Mouse (Mus musculus) hindbrain, embryonic 14.5 days (tissue): Measurements from ENCODE around the gene Rhot1. TPM values are rescaled to one million over a fixed set of nuclear protein-coding genes. Genes with fewer than 3 reads are reported as not detected.
"Not testable (repeated sequence)": the region's sequence is repeated elsewhere in the genome, so short reads cannot be mapped to it uniquely, and the experiment has no call there.

Experiments used
- ATAC-seq: fragments of 200-750 bp; cut with Nextera tagmentation; 2 replicates; pipeline ENCODE4 v1.8.0; 2017; ENCODE audit warnings: moderate number of reproducible peaks, mild to moderate bottlenecking, moderate TSS enrichment, moderate library complexity; ENCODE audit not compliant: low FRiP score
- DNase-seq: peaks from one replicate; pipeline ENCODE4 v3.0.0-alpha.2; 2015; ENCODE audit warnings: low spot score
- H3K27ac ChIP-seq: fragments of 300-500 bp; sonication (generic); 2 replicates; pipeline ENCODE4 v1.5.1; 2014; ENCODE audit warnings: mild to moderate bottlenecking, moderate library complexity
- H3K27me3 ChIP-seq: fragments of 300-500 bp; sonication (generic); 2 replicates; pipeline ENCODE4 v1.6.1; 2014; ENCODE audit warnings: mild to moderate bottlenecking, low read length, mixed read lengths; ENCODE audit not compliant: control insufficient read depth, insufficient read depth
- H3K36me3 ChIP-seq: fragments of 300-500 bp; sonication (generic); replicated peaks from 2 replicates; pipeline ENCODE4 v1.6.1; 2014; ENCODE audit not compliant: control insufficient read depth, insufficient read depth
- H3K4me1 ChIP-seq: fragments of 300-500 bp; sonication (generic); replicated peaks from 2 replicates; pipeline ENCODE4 v1.6.1; 2014; ENCODE audit warnings: antibody characterized with exemption, low read length, mixed read lengths; ENCODE audit not compliant: control insufficient read depth, insufficient read depth
- H3K4me2 ChIP-seq: fragments of 300-500 bp; sonication (generic); replicated peaks from 2 replicates; pipeline ENCODE4 v1.6.1; 2014; ENCODE audit warnings: mild to moderate bottlenecking, moderate library complexity
- H3K4me3 ChIP-seq: fragments of 300-500 bp; sonication (generic); replicated peaks from 2 replicates; pipeline ENCODE4 v1.5.1; 2014; ENCODE audit warnings: mild to moderate bottlenecking, low read length
- H3K9ac ChIP-seq: fragments of 300-500 bp; sonication (generic); 2 replicates; pipeline ENCODE4 v1.6.1; 2014
- H3K9me3 ChIP-seq: fragments of 300-500 bp; sonication (generic); 2 replicates; pipeline ENCODE4 v1.6.1; 2016; ENCODE audit warnings: low read length; ENCODE audit not compliant: control insufficient read depth
- WGBS: fragments of 180-500 bp; shearing (Covaris S2); extraction: QIAGEN DNeasy Blood & Tissue Kit; methylation state at CpG from one replicate; pipeline ENCODE4 v1.1.7; 2014; 5-methylcytosine and 5-hydroxymethylcytosine counted together
- polyA plus RNA-seq: library from polyadenylated mRNA; unstranded; fragments of >200 nt; fragmentation: Nextera tagmentation; extraction: Ambion mirVana; gene quantifications from 2 replicates; pipeline ENCODE4 v1.2.1, GENCODE M21; 2014

The Rhot1 gene
- polyA plus RNA-seq, 1 experiment from 2014 or later, result 79.0 TPM

DNA sequence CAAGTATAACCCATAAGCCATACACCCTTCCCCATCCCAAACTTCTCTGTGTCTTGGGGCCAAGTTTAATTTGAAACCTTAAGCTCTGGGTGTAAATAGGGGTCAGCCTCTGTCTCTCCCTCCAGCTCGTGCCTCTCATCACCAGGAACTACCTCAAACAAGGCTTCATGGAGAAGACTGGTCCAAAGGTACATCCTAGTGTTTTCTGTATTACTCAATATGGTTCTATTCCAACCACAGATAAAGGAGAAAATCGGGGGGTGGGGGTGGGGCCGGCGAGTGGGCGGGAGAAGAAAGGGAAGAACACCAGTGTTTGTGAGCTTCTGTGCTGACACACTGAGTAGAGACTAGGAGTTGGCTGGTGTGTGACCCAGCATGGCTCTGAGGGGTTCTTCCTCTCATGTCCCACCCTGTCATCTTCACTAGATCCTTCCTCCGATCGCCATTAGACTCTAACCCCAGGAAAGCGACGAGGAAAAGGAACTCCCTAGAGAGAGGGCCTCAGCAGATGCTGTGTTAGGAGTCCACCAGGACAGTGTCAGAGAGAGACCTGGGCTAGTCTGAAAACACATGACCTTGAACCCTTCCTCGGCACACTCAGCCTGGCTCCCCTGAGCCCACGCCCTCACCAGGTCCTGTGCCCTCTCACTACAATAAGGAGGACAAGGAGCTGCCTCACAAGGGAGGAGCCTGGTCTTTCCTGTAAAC is 34.7 kb upstream of the Rhot1 start:
- ATAC-seq, result no peak
- Histone ChIP-seq H3K27me3 (no peaks in the 10 kb centered on the region; the same call in 1 of the 2 replicates), H3K4me2 (no peak overlapping the region), H3K36me3 (no peaks in the 10 kb centered on the region), H3K4me1 (no peaks in the 10 kb centered on the region), H3K9ac (no peak overlapping the region), H3K27ac (no peak overlapping the region), H3K4me3 (no peak overlapping the region), H3K9me3 (no peaks in the 10 kb centered on the region)
- WGBS, result 85% methylated on average over 11 of the region's 11 CpGs
- DNase-seq, result no peak

DNA sequence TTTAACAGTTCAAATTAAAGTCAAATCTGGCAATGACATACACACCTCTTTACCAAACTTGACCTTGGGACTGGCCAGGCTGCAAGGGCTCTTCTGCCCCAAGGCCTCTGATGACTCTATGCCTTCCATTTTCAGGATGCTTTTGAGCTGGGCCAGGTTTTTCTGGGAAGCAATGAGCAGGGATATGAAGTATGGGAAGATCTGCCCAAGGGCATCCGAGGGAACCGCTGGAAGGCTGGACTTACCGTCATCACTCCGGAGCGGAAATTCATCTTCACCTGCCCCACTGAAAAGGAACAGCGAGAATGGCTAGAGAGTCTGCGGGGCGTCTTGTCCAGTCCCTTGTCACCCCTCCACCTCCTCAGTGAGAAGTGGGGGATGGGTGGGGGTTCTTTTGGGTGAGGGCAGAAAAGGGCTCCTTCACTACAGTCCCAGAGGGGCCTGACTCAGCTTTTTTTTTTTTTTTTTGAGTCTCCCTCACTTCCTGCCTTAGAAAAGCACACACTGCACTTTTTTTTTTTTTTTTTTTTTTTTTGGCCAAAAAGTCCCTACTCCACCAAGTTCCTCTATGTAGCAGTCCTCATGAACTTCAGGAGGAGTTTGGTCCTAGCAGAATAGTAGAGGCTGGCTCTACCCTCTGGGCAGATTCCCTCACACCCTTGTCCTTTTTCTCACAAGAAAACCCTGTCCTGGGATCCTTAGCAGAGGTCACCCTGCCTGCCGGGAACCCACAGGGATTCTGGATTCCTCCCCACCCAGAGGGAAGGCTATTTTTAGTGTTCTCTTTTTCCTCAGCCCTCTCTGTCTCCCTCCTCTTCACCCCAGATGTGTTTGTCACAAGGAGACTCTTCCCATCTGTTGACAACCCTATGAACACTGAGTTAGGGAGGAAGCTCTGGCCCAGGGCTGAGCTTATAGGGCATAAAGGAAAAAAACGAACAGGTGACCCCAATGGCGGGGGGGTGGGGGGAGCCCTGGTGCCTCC is 31.6 kb upstream of the Rhot1 start:
- Histone ChIP-seq H3K36me3 (no peaks in the 10 kb centered on the region), H3K9ac (no peak overlapping the region), H3K27ac (no peak overlapping the region), H3K4me3 (no peak overlapping the region), H3K4me1 (no peaks in the 10 kb centered on the region), H3K9me3 (no peaks in the 10 kb centered on the region), H3K27me3 (no peaks in the 10 kb centered on the region; the same call in 1 of the 2 replicates), H3K4me2 (no peak overlapping the region)
- 80% methylated on average over 11 of the region's 11 CpGs for WGBS
- no peak for ATAC-seq
- DNase-seq, result no peak

DNA sequence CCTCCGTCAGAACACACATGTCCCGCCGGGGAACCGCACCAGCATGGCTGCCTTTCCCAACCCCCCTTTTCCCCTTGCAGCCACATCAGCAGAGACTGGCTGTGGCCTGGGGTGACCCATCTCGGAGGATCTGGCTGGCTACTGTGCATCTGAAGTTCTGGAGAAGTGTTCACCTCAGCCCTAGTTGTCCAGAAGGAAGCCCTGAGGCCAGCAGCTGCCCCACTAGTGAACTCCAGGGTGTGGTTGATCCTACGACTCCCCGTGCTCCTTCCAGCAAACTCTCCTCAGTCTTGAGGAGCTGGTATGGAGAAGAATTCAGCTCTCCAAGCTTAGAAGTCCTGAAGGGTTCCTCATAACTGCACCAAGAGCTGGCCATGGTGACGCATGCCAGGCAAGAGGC is 30.5 kb upstream of the Rhot1 start:
- WGBS, result 89% methylated on average over 8 of the region's 8 CpGs
- Histone ChIP-seq H3K4me3 (no peak overlapping the region), H3K9ac (no peak overlapping the region), H3K27ac (no peak overlapping the region), H3K4me2 (no peak overlapping the region), H3K9me3 (no peaks in the 10 kb centered on the region), H3K4me1 (no peaks in the 10 kb centered on the region), H3K36me3 (no peaks in the 10 kb centered on the region), H3K27me3 (no peaks in the 10 kb centered on the region; the same call in 1 of the 2 replicates)
- ATAC-seq (no peak), DNase-seq (no peak)

DNA sequence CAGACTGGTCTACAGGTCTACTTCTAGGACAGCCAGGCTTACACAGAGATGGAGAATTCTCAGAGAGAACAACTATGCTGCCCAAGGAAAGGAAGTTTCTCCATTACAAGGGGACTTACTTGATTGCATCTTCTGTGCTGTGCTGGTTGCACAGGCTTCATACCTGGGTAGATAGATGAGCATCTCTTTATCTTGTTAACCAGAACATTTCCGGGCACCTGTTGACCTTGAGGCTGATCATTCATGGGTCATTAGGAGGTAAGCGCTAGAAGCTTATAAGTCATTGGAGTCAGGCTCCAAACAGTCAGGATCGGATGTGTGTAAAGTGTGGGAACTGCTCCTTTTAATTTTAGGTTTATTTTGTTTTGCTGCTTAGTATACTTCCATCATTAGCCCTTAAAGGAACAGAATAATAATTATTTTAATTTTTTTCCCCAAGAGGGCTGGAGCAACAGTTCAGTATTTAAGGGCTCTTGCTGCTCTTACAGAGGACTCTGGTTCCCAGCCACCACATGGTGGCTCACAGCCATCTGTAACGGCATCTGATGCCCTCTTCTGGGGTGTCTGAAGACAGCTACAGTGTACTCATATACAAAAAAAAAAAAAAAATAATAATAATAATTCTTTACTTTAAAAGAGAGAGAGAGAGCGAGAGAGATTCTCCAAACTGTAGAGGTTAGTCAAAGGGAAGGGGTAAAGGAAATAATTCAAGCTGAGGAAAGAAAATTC is 27.6 kb upstream of the Rhot1 start:
- whole genome bisulfite sequencing, result 83% methylated on average over 5 of the region's 5 CpGs
- no peak overlapping the region for H3K4me2 ChIP-seq
- ATAC-seq, result no peak
- no peaks in the 10 kb centered on the region for H3K4me1 ChIP-seq
- no peak overlapping the region for H3K9ac ChIP-seq
- H3K36me3 ChIP-seq, result no peaks in the 10 kb centered on the region
- no peaks in the 10 kb centered on the region for H3K9me3 ChIP-seq
- no peak overlapping the region for H3K27ac ChIP-seq
- no peak overlapping the region for H3K4me3 ChIP-seq
- H3K27me3 ChIP-seq, result no peaks in the 10 kb centered on the region
- no peak for DNase-seq

DNA sequence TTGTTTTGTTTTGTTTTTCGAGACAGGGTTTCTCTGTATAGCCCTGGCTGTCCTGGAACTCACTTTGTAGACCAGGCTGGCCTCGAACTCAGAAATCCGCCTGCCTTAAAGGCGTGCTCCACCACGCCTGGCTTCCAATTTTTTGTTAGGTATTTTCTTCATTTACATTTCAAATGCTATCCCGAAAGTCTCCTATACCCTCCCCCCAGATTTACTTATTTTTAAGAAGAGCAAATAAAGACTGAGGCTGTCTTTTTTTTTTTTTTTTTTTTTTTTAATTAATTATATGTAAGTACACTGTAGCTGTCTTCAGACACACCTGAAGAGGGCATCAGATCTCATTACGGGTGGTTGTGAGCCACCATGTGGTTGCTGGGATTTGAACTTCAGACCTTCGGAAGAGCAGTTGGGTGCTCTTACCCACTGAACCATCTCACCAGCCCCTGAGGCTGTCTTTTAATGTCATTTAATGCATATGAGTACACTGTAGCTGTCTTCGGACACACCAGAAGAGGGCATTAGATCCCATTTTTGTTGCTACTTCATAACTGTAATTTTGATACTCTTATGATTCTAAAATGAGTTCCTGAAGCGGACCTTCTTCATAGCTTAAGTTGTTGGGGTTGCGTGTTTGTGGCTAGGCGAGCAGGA is 25.6 kb upstream of the Rhot1 start:
- not testable (repeated sequence) for H3K9me3 ChIP-seq, H3K4me1 ChIP-seq, H3K36me3 ChIP-seq, H3K27me3 ChIP-seq, H3K27ac ChIP-seq, DNase-seq
- peak overlapping the region; percentile 52 for H3K4me2 ChIP-seq
- 0 out of 2 replicates have a peak overlapping the region, but pooled peaks have one; percentile 47 for H3K9ac ChIP-seq
- ATAC-seq, result 0 out of 2 replicates have a peak, but pooled peaks have one; percentile 11
- WGBS, result 47% methylated on average over 12 of the region's 12 CpGs
- peak overlapping the region; percentile 37 for H3K4me3 ChIP-seq

DNA sequence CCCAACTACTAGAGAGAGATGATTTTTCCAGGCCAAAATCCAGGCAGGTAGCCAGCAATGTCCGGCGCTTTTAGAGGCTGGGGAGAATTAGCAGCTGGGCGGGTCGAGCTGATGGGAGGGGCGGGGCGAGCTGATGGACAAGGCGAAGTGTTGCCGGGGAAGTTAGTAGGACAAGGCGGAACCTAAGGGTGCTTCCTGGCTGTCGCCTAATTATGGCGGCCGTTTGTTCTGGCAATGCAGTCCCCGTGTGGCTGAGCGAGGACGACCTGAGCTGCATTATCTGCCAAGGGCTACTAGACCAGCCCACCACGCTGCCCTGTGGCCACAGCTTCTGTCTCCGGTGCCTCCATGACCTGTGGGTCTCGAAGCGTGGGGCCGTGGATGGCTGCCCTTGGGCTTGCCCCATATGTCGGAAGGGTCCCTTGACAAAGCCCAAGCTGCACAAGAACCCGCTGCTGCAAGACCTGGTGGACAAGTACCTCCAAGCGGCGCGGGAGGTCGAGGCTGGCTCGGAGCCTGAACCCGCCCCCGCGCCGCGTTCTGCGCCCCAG is 25.0 kb upstream of the Rhot1 start, which contains the start of gene Rnf135:
Gene Rnf135, plus strand, starts transcription at position 147 of the 551 bp plus-strand sequence.
- no peaks in the 10 kb centered on the region for H3K4me1 ChIP-seq
- H3K27me3 ChIP-seq, result no peaks in the 10 kb centered on the region
- peak within 1 kb of the TSS; percentile 47 for H3K9ac ChIP-seq
- DNase-seq, result peak; percentile 66
- H3K36me3 ChIP-seq, result no peaks in the 10 kb centered on the region
- peak within 1 kb of the TSS; percentile 52 for H3K4me2 ChIP-seq
- peak within 1 kb of the TSS; percentile 37 for H3K4me3 ChIP-seq
- ATAC-seq, result peak; percentile 71; the same call in 1 of the 2 replicates
- no peaks in the 10 kb centered on the region for H3K9me3 ChIP-seq
- H3K27ac ChIP-seq, result no peak within 1 kb of the TSS
- 3% methylated on average over 33 of the region's 33 CpGs for WGBS

DNA sequence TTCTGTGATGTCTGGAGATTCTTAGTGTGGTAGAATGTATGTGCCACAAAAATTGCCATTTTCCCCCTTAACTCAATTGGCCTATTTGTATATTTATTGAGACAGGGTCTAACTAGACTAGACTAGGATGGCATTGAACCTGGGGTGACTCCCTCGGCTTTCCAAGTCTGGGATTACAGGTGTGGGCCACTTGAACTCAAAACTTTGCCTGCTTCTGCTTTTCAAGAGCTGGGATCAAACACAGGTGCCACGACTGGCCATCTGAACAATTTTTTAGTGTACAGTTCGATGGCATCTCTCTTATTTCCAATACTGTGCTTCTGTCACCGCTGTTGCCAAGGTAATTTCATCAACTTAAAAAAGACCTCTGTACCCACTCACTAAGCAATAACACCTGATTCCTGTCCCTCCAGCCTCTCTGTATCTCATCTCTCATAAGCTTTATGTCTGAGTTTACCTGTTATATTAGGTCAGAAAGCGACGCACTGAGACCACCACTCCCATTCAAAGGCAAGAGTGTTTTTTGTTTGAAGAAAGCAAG is 24.2 kb upstream of the Rhot1 start:
- H3K27me3 ChIP-seq, result no peaks in the 10 kb centered on the region
- no peaks in the 10 kb centered on the region for H3K4me1 ChIP-seq
- 0 out of 2 replicates have a peak overlapping the region, but pooled peaks have one; percentile 47 for H3K9ac ChIP-seq
- H3K4me2 ChIP-seq, result no peak overlapping the region; the same call in 1 of the 2 replicates
- ATAC-seq, result no peak
- no peaks in the 10 kb centered on the region for H3K36me3 ChIP-seq
- H3K4me3 ChIP-seq, result peak overlapping the region; percentile 37; the same call in 1 of the 2 replicates
- 90% methylated on average over 6 of the region's 6 CpGs for WGBS
- H3K9me3 ChIP-seq, result no peaks in the 10 kb centered on the region
- H3K27ac ChIP-seq, result no peak overlapping the region
- DNase-seq, result no peak

DNA sequence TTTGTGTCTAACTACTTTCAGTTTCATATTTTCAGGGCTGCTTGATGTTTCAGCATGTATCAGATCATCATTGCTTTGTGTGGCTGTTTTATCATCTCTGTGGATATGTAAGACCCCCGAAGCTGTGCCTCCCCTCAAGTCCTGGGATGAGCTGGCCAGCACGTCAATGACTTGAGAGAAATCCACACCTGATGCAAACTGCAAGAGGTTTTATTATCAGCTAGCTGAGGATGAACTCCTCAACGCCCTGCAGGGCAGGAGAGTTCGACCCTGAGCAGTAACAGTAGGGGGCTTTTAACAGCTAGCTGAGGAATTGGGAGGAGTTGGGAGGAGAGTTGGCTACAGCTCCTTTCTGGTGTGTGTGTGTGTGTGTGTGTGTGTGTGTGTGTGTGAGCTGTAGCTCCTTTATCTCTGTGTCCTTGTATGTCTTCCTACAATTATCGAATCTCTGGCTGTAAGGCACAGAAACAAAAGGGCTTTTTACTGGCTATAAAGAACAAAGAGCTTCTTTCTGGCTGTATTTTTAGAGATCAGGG is 23.3 kb upstream of the Rhot1 start:
- not testable (repeated sequence) for H3K27me3 ChIP-seq, H3K36me3 ChIP-seq, DNase-seq, ATAC-seq, H3K27ac ChIP-seq, H3K4me2 ChIP-seq, H3K9me3 ChIP-seq, H3K9ac ChIP-seq, H3K4me3 ChIP-seq, H3K4me1 ChIP-seq
- WGBS, result 67% methylated on average over 5 of the region's 5 CpGs
